Mouse (Mus musculus): ENCODE results near the gene Zfp335. TPM values are rescaled to one million over a fixed set of nuclear protein-coding genes. Genes with fewer than 3 reads are reported as not detected.

Zfp335 gene
- polyA plus RNA-seq (2017; shearing (Covaris generic)): 45.3 TPM

GRCm38 (mm10) chr2:164911086-164912048, at the start of gene Zfp335:
Gene Zfp335 (minus strand): TSS chr2:164911757.

DNA sequence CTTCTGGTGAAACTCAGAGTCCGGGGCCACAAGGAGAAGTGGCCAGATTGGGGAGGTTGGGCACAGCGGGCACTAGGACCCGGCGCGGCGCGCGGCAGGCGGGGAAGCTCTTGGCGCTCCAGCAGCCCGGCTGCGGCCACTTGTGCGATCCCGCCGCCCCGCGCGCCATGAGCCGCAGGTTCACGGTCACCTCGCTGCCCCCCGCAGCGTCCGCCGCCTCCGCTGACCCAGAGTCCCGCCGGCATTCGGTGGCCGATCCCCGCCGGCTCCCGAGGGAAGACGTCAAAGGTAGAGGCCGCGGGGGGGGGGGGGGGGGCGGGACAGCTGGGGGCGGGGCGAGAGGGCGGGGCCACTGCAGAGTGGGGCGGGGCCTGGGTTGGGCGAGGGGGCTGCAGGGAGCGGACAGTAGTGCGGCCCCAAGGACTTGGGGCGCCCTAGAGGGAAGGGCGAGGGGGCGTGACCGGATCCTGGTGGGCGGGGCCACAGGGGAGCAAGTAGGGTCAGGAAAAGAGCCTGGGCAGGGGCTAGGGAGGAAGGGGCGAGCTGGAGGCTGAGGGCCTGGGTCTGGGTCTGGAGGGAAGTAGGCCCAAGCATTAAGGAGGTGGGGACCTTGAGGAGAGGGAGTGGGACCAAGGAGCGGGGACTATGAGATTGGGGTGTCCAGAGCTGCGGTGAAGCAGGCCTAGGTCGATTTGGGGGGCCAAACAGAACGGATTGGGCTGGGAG, 49.3 kb upstream of the Zfp335 start, which contains the start of gene Slc12a5:
TSS of gene Slc12a5 (plus strand) at position 87 of the 726 bp plus-strand sequence.

DNA sequence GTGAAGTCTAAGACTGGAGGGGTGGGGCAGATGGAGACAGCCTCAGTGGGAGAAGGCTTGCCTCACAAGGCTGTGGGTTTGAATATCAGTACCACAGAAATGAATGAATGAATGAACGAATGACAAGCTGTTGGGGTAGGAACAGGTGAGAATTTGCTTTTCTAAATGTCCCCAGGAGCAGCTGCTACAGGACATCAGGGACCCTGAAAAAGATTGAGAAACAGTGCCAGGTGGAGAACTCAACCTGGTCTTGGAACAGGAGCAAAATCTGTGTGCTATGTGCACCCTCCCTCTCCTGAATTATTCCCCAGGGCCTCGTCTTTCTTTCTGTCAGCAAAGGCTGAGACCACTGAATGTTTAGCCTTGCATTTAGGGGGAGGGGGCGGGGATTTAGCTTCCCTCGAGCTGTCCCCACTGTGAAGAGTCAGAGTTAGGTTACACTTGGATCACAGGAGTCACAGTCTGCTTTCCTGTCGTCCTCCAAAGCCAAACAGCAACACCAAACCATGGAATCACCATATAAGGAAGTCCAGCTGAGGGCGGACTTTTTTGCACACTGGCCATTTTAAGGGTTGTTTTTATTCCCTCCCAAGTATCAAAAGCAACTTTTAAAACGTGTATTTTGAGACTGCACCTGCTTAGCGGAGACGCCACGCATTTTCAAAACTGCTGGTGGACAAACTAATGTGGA, 28.7 kb upstream of the Zfp335 start, which contains the start of gene Mmp9:
TSS of gene Mmp9 (plus strand) at position 641 of the 691 bp plus-strand sequence.

GRCm38 (mm10) chr2:164879228-164879567, 32.4 kb downstream of the Zfp335 start, which contains the start of gene Pcif1:
Gene Pcif1 (plus strand): TSS chr2:164879304.

GRCm38 (mm10) chr2:164857101-164857821, 54.3 kb downstream of the Zfp335 start, which contains the start of gene Pltp:
Gene Pltp (minus strand): TSS chr2:164857711.

Other genes with a start within 250 kb of the Zfp335 start
- not detected for gene Wfdc11, start 237.7 kb downstream of the Zfp335 start, polyA plus RNA-seq (2017; shearing (Covaris generic))
- not detected for gene Wfdc13, start 226.7 kb downstream of the Zfp335 start, polyA plus RNA-seq (2017; shearing (Covaris generic))
- not detected for gene Spint4, start 213.3 kb downstream of the Zfp335 start, polyA plus RNA-seq (2017; shearing (Covaris generic))
- gene Spint5, start 196.5 kb downstream of the Zfp335 start, polyA plus RNA-seq (2017; shearing (Covaris generic)): not detected
- not detected for gene Wfdc3, start 165.8 kb downstream of the Zfp335 start, polyA plus RNA-seq (2017; shearing (Covaris generic))
- 13.0 TPM for gene Dnttip1, start 165.8 kb downstream of the Zfp335 start, polyA plus RNA-seq (2017; shearing (Covaris generic))
- 18.4 TPM for gene Ube2c, start 141.9 kb downstream of the Zfp335 start, polyA plus RNA-seq (2017; shearing (Covaris generic))
- gene Tnnc2, start 131.8 kb downstream of the Zfp335 start, polyA plus RNA-seq (2017; shearing (Covaris generic)): not detected
- gene Snx21, start 125.9 kb downstream of the Zfp335 start, polyA plus RNA-seq (2017; shearing (Covaris generic)): 8.1 TPM
- gene Acot8, start 106.9 kb downstream of the Zfp335 start, polyA plus RNA-seq (2017; shearing (Covaris generic)): 42.7 TPM
- 9.2 TPM for gene Zswim3, start 106.7 kb downstream of the Zfp335 start, polyA plus RNA-seq (2017; shearing (Covaris generic))
- gene Zswim1, start 89.1 kb downstream of the Zfp335 start, polyA plus RNA-seq (2017; shearing (Covaris generic)): 26.5 TPM
- 0.60 TPM for gene Spata25, start 83.2 kb downstream of the Zfp335 start, polyA plus RNA-seq (2017; shearing (Covaris generic))
- 202 TPM for gene Ctsa, start 78.9 kb downstream of the Zfp335 start, polyA plus RNA-seq (2017; shearing (Covaris generic))
- gene Neurl2, start 78.3 kb downstream of the Zfp335 start, polyA plus RNA-seq (2017; shearing (Covaris generic)): 1.9 TPM
- gene Pltp, start 54.0 kb downstream of the Zfp335 start, polyA plus RNA-seq (2017; shearing (Covaris generic)): 0.87 TPM
- 123 TPM for gene Pcif1, start 32.5 kb downstream of the Zfp335 start, polyA plus RNA-seq (2017; shearing (Covaris generic))
- 13.8 TPM for gene Mmp9, start 29.0 kb upstream of the Zfp335 start, polyA plus RNA-seq (2017; shearing (Covaris generic))
- gene Slc12a5, start 49.0 kb upstream of the Zfp335 start, polyA plus RNA-seq (2017; shearing (Covaris generic)): 0.28 TPM
- 55.5 TPM for gene Ncoa5, start 123.1 kb upstream of the Zfp335 start, polyA plus RNA-seq (2017; shearing (Covaris generic))
- gene Cd40, start 143.9 kb upstream of the Zfp335 start, polyA plus RNA-seq (2017; shearing (Covaris generic)): 1.4 TPM
- not detected for gene 1700025C18Rik, start 179.0 kb upstream of the Zfp335 start, polyA plus RNA-seq (2017; shearing (Covaris generic))

Data from activated CD4-positive, CD25-positive, alpha-beta regulatory T cell, adult 9 weeks (primary cell).